Mouse (Mus musculus) cortical plate, adult 2 months (tissue): ENCODE data around the gene Csnk1e.

Experiments used
- CTCF ChIP-seq: fragments of 200-500 bp; IDR thresholded peaks from 2 replicates; pipeline ENCODE4 v1.5.1; 2011; ENCODE audit warnings: mild to moderate bottlenecking, control low read depth, low read length; ENCODE audit not compliant: insufficient read depth; ENCODE audit errors: extremely low read depth
- POLR2A ChIP-seq: fragments of 200-500 bp; IDR thresholded peaks from 2 replicates; pipeline ENCODE4 v1.6.1; 2011; ENCODE audit warnings: mild to moderate bottlenecking, low read length, control low read depth; ENCODE audit not compliant: insufficient read depth; ENCODE audit errors: extremely low read depth

DNA sequence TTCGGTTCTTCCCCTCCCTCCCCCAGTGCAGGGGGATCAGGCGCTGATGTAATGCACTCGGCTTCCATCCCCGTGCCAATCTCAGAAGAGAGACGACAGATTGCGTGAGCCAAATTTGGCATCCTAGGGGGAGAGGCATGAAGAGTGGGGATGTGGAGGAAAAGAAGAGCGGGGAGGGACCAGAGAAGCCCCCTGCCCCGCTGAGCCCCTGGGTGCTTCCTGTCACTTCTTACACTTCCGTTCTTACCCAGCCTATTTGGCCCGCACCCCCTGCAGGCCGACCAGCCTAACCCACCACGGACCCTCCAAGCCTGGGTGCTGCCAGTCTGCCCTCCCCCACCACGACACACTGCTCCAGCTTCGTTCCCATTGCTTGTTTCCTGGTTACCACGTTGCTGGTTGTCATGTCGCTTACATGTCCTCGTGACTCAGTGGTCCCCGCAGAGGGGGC is 47.5 kb upstream of the Csnk1e start:
- TF ChIP-seq CTCF = no peak
- TF ChIP-seq POLR2A = no peak
